Mouse (Mus musculus) monocyte, adult 2 months (primary cell): ENCODE measurements at regions not wholly inside any gene's neighbourhood (a gene's known extent, or its start where the extent isn't known, plus 50 kb on each side); places are given as distances from the start of the nearest gene placed in this dataset.

Experiments
- DNase-seq, 2 experiments: peaks; one replicate each; pipeline ENCODE4 v3.0.0; 2022; ENCODE audit warnings: low spot score in 2 of 2, low read depth in 1 of 2

DNA sequence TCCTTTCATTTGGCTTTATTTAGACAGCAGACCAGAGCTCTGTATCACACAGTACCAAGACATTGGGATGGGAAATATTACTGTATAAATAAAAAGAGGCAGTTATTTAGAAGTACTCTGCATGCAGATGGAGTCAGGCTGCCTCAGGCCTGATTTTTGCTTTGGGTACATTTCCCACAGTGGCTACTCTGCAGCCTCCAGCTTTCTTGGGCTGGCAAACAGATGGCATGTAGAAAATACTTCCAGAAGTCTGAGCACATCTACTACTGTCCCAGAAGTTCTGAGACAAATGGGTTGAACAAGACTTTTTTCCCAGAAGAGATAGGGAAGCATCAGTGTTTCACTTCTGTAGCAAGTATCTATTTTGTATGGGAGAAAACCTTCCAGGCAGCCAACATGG, 229.8 kb upstream of the Far2 start:
- no peak for DNase-seq

DNA sequence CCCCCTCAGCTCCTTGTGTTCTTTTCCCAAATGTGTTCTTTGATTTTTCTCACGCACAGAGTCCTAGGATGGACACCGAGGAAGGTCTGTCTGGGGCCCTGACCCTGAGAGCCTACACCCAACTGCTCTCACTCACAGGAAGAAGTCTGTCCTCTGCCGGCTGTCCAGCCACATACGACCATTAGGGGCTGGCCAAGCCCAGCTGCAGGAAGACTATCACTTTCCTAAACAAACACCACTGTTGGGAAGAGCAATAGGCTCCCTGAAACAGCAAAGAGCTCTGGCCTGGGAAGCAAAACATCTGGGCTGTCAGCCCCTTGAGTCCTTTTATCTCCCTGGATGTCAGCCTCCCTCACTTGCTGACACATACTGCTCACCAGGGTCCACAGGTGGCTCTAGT, 224.8 kb upstream of the Far2 start:
- DNase-seq: no peak

GRCm38 (mm10) chr6:147832521-147832920, 214.5 kb upstream of the Far2 start:
- DNase-seq: no peak

GRCm38 (mm10) chr6:147833501-147833900, 213.6 kb upstream of the Far2 start:
- no peak for DNase-seq

DNA sequence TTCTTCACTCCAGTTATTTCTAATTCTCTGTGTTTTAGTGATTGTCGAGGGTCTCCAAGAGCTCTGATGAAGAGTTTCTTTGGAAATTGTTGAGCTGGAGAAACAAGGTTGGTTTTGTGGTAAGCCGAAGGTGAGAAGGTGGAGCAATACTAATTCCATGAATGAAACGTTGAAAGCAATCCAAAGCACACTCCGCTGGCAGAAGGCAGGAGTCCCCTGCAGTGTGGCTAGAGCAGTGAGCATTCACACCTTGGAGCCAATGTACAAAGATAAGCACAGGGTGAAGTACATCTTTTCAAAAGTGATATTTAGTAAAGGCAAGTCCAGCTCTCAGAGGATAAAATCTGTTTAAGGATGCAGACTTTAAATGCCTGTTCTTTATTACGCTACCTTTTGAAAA, 208.2 kb upstream of the Far2 start:
- DNase-seq: no peak

GRCm38 (mm10) chr6:147849988-147850387, 197.1 kb upstream of the Far2 start:
- DNase-seq: no peak

GRCm38 (mm10) chr6:147861116-147861515, 185.9 kb upstream of the Far2 start:
- no peak for DNase-seq

DNA sequence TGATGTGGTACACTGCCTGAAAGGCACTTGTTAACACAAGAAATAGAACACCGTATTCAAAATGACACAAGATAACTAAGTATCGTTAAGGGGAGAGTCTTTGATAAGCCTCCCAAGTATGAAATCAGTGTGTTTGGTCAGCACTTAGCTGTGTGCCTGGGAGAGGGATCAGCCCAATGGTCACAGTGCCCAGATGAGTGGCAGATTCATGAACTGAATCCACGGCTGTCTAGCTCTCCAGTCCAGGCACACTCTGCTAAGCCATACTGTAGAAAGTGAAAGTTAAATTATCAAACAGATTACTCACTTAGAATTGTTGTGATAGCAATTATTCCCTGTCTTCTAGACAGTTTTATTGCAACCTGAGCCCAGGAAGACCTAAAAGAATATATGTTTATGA, 176.0 kb upstream of the Far2 start:
- no peak for DNase-seq

GRCm38 (mm10) chr6:147873173-147873572, 173.9 kb upstream of the Far2 start:
- no peak for DNase-seq

- no peak for DNase-seq
Measured at GRCm38 (mm10) chr6:147878485-147878884, 168.6 kb upstream of the Far2 start.

GRCm38 (mm10) chr6:147885902-147886301, 161.2 kb upstream of the Far2 start:
- DNase-seq: no peak

- DNase-seq: no peak
Measured at GRCm38 (mm10) chr6:147919697-147920096, 127.4 kb upstream of the Far2 start.

GRCm38 (mm10) chr6:147921091-147921490, 126.0 kb upstream of the Far2 start:
- DNase-seq: no peak

DNA sequence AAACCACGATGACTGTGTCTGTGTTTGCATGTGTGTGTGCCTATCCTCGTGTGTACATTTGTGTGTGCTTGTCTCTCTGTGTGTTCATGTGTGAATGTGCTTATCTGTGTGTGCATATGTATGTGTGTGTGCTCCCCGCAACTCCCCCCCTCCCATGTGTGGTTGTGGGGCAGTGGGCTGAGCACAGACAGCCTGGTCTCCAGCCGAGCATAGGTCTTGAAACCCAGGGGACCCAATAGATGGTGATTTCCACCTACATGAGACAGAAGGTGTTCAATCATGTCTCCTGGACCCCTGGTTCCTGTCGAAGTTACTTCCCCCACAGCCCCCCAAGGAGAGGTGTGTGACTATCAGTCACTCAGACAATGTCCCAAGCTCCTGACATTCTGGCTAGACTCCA, 124.6 kb upstream of the Far2 start:
- DNase-seq: no peak

GRCm38 (mm10) chr6:147923246-147923645, 123.8 kb upstream of the Far2 start:
- DNase-seq: no peak

DNA sequence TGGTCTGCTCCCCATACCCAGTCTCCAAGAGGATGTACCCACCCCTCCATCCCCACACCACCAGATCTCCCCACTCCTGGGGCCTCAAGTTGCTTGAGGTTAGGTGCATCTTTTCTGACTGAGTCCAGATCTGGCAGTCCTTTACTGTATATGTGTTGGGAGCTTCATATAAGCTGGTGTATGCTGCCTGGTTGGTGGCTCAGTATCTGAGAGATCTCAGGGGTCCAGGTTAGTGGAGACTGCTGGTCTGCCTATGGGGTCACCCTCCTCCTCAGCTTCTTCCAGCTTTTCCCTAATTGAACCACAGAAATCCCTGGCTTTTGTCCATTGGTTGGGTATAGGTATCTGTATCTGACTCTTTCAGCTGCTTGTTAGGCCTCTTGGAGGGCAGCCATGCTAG, 118.1 kb upstream of the Far2 start:
- no peak for DNase-seq

DNA sequence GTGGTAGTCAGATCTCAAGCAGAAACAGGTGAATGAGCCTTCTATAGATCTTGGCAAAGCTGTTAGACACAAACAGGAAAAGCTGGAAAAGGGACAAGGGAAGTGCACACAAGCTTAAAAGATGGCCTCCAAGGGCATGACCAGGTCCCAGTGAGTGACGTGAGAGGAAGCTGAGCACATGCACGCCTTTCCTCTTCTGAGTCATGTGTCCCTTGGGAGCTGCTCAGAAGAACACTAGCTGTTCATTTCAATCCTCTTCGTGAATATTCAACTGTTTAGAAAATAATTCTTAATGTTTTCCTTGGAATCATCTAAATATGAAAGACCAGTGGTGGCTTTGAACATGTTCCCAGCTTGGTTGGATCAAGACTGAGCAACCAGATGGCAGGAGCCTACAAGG, 103.0 kb upstream of the Far2 start:
- DNase-seq: no peak

DNA sequence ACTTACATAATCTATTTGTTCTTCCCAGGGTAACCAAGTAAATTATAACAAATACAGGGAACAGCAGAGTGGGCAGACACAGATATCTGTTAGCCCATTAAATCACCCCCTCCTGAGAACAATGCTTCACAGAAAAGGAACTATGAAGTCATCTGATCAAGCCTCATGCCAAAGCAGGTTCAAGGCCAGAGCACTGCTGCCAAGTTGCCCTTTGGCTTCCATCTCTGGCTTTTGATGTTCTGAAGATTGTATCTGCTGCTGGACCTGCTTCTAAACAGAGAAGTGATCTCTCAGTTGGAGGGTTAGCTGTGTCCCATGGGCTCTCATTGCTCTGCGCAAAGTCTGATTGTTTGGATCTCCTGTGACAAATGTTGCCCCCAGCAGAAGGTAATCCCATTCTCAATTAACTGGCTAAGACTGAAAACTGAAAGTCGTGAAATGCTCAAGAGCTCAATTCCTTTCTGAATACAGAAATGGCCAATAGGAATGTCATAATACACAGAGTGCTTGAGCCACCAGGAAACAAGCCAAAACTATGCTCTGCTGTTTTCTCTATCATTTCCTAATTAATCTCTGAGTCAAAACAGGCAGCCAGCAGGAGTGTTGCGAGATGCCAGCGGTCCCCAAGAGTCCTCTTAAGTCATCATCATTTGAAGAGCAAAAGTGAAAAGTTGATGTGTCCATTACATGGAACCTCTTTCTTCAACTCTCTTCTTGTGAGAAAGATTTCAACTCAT, 102.0 kb upstream of the Far2 start:
- DNase-seq: no peak

GRCm38 (mm10) chr6:147947997-147948396, 99.1 kb upstream of the Far2 start:
- no peak for DNase-seq

DNA sequence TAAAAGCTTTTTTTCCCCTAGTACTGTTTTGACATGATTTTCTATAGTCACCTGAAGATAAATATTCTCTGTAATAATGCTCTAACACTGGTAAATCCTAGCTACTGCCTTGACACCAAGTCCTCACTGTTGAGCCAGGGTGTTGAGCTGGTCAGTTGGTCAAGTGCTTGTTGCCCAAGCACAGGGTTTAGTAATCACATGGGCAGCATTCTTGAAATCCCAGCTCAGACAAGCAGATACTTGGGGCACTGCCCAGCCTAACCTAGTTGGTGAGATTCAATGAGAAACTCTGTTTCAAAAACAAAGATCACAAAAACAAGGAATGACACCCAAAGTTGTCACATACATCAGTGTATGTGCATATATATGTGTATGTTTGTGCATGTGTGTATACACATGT, 95.4 kb upstream of the Far2 start:
- DNase-seq: no peak

DNA sequence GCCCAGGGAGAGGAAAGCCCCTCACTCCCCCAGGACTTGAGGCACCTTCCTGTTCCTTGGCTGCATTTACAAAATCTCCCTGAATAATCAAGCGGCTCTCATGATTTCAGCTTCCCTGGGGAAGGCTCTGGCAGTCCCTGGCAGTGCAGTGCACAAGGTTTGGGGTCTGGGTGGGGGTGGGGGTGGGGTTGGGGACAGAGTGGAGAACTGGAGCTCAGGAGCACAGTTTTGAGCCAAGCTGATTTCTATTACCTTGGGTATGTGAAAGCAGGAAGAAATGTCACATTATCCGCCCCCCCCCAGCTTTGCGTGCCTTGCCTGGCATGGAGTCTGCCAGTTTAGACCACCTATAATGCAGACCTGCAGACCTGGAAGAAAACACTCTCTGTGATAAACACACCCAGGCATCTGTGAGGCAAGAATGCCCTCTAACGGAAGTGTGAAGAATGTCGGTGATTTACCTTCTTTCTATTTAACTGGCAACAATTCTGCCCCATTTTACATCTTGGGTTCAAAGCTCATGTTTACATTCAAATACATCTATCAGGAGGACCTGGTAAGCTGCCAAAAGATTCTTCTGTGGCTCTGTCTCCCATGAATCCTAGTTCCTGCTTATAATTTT, 93.9 kb upstream of the Far2 start:
- DNase-seq: no peak

DNA sequence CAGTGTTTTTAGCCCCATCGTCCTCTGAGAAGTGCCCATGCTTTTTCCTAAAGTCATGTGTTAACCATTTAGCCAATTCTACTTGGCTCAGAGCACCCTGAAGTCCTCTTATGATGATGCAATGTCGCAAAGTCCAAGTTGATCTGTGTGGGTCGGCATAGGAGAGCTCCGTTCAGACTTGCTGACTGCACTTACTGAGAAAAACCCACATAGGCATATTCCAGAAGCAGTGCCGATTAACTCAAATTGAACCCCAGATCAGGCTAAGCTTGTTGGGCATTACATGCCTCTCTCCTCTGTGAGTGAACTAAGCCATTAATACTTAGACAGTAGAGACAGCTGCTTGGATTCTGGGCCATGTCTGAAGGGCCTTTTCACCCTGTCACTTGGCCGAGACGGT, 93.3 kb upstream of the Far2 start:
- DNase-seq: no peak

GRCm38 (mm10) chr6:147954253-147954652, 92.8 kb upstream of the Far2 start:
- DNase-seq: no peak
